Mouse (Mus musculus) small intestine, adult 2 months (tissue): ENCODE data around the gene Eef1akmt2. TPM values are rescaled to one million over a fixed set of nuclear protein-coding genes. Genes with fewer than 3 reads are reported as not detected.

Experiments
- H3K27ac ChIP-seq: fragments of 200-500 bp; 2 replicates; pipeline ENCODE4 v1.5.1; 2012; ENCODE audit warnings: low read depth, low read length, control low read depth, inconsistent platforms; ENCODE audit not compliant: insufficient read depth
- H3K27me3 ChIP-seq: fragments of 200-500 bp; 2 replicates; pipeline ENCODE4 v1.6.1; 2012; ENCODE audit warnings: mild to moderate bottlenecking, moderate library complexity, low read length, inconsistent platforms; ENCODE audit not compliant: control insufficient read depth, insufficient read depth
- H3K36me3 ChIP-seq: fragments of 200-500 bp; 2 replicates; pipeline ENCODE4 v1.6.1; 2012; ENCODE audit warnings: mild to moderate bottlenecking, low read length, control low read depth, inconsistent platforms; ENCODE audit not compliant: control insufficient read depth, insufficient read depth
- H3K4me1 ChIP-seq: fragments of 200-500 bp; 2 replicates; pipeline ENCODE4 v1.6.1; 2012; ENCODE audit warnings: low read length, inconsistent platforms, mixed read lengths; ENCODE audit not compliant: control insufficient read depth, insufficient read depth, insufficient read length
- H3K4me3 ChIP-seq: fragments of 200-500 bp; 2 replicates; pipeline ENCODE4 v1.5.1; 2012; ENCODE audit warnings: low read depth, mild to moderate bottlenecking, control low read depth, inconsistent platforms, low read length, moderate library complexity
- CTCF ChIP-seq: fragments of 200-500 bp; IDR thresholded peaks from 2 replicates; pipeline ENCODE4 v1.5.1; 2012; ENCODE audit warnings: low read depth, mild to moderate bottlenecking, control low read depth, inconsistent platforms, low read length, moderate library complexity, mixed read lengths; ENCODE audit not compliant: insufficient replicate concordance, insufficient read length; ENCODE audit errors: extremely low read depth
- POLR2A ChIP-seq: fragments of 200-500 bp; IDR thresholded peaks from 2 replicates; pipeline ENCODE4 v1.6.1; 2012; ENCODE audit warnings: low read depth, mild to moderate bottlenecking, control low read depth, inconsistent platforms, low read length, moderate library complexity
- WGBS: fragments of 180-500 bp; shearing (Covaris S2); methylation state at CpG from one replicate; pipeline ENCODE4 v1.1.7; 2018; 5-methylcytosine and 5-hydroxymethylcytosine counted together
- polyA plus RNA-seq: library from polyadenylated mRNA; depleted of rRNA; stranded (reverse); fragments of >200 nt; gene quantifications from 2 replicates; pipeline ENCODE4 v1.2.3, GENCODE M21; 2012; rRNA removed

The Eef1akmt2 gene
- 0.47 and 1.1 TPM in 2 replicates for polyA plus RNA-seq

GRCm38 (mm10) chr7:132852173-132852844 lies at the start of gene Eef1akmt2:
Gene Eef1akmt2, minus strand, starts transcription at chr7:132852673.
- H3K4me3 ChIP-seq = peak within 1 kb of the TSS; percentile 84
- no peaks in the 10 kb centered on the region for H3K27me3 ChIP-seq
- no peaks in the 10 kb centered on the region for H3K4me1 ChIP-seq
- peak; percentile 40; the same call in 1 of the 2 replicates for TF ChIP-seq CTCF
- 0 out of 2 replicates have a peak, but pooled peaks have one; percentile 15 for TF ChIP-seq POLR2A
- peak within 1 kb of the TSS; percentile 93 for H3K27ac ChIP-seq
- peaks cover 7% of the 10 kb centered on the region for H3K36me3 ChIP-seq
- WGBS = under 1% methylated on average over 36 of the region's 37 CpGs

GRCm38 (mm10) chr7:132900826-132901531 lies 48.5 kb upstream of the Eef1akmt2 start:
- H3K27ac ChIP-seq = no peak overlapping the region
- H3K36me3 ChIP-seq = no peaks in the 10 kb centered on the region
- H3K27me3 ChIP-seq = no peaks in the 10 kb centered on the region
- H3K4me1 ChIP-seq = no peaks in the 10 kb centered on the region
- no peak overlapping the region for H3K4me3 ChIP-seq
- WGBS = 48% methylated on average over 2 of the region's 2 CpGs
- TF ChIP-seq CTCF = no peak
- no peak for TF ChIP-seq POLR2A

GRCm38 (mm10) chr7:132898234-132898633 lies 45.8 kb upstream of the Eef1akmt2 start:
- Histone ChIP-seq H3K36me3 (no peaks in the 10 kb centered on the region), H3K4me1 (no peaks in the 10 kb centered on the region), H3K27me3 (no peaks in the 10 kb centered on the region), H3K4me3 (no peak overlapping the region), H3K27ac (no peak overlapping the region)
- 87% methylated on average over 2 of the region's 2 CpGs for WGBS
- TF ChIP-seq CTCF = peak; percentile 30; the same call in 1 of the 2 replicates
- no peak for TF ChIP-seq POLR2A

- TF ChIP-seq CTCF (no peak), POLR2A (no peak)
- Histone ChIP-seq H3K27me3 (no peaks in the 10 kb centered on the region), H3K36me3 (no peaks in the 10 kb centered on the region), H3K4me1 (no peaks in the 10 kb centered on the region), H3K27ac (no peak overlapping the region), H3K4me3 (no peak overlapping the region)
- WGBS = 94% methylated on average over 10 of the region's 10 CpGs
These were observed 44.8 kb upstream of the Eef1akmt2 start for GRCm38 (mm10) chr7:132897258-132897657.

- Histone ChIP-seq H3K27me3 (no peaks in the 10 kb centered on the region), H3K4me3 (no peak overlapping the region), H3K4me1 (no peaks in the 10 kb centered on the region), H3K27ac (no peak overlapping the region), H3K36me3 (no peaks in the 10 kb centered on the region)
- WGBS = 90% methylated on average over 9 of the region's 9 CpGs
- no peak for TF ChIP-seq CTCF
- no peak for TF ChIP-seq POLR2A
These were observed 43.8 kb upstream of the Eef1akmt2 start for GRCm38 (mm10) chr7:132896206-132896815.

GRCm38 (mm10) chr7:132894841-132895555 lies 42.5 kb upstream of the Eef1akmt2 start:
- TF ChIP-seq POLR2A (no peak), CTCF (no peak)
- H3K4me1 ChIP-seq = no peaks in the 10 kb centered on the region
- no peak overlapping the region for H3K4me3 ChIP-seq
- no peaks in the 10 kb centered on the region for H3K27me3 ChIP-seq
- no peaks in the 10 kb centered on the region for H3K36me3 ChIP-seq
- 60% methylated on average over 7 of the region's 7 CpGs for WGBS
- no peak overlapping the region for H3K27ac ChIP-seq
